Mouse (Mus musculus) kidney, embryonic 16.5 days (tissue): ENCODE results near the gene Exoc3l. TPM values are rescaled to one million over a fixed set of nuclear protein-coding genes. Genes with fewer than 3 reads are reported as not detected.

ENCODE experiments used
- ATAC-seq: fragments of 200-750 bp; cut with Nextera tagmentation; 2 replicates; pipeline ENCODE4 v1.8.0; 2017; ENCODE audit warnings: moderate TSS enrichment; ENCODE audit not compliant: low FRiP score, low TSS enrichment
- H3K27ac ChIP-seq: fragments of 300-500 bp; sonication (generic); 2 replicates; pipeline ENCODE4 v1.5.1; 2014; ENCODE audit warnings: low read length
- H3K27me3 ChIP-seq: fragments of 300-500 bp; sonication (generic); 2 replicates; pipeline ENCODE4 v1.6.1; 2014; ENCODE audit warnings: low read length, control low read depth, mixed read lengths; ENCODE audit not compliant: insufficient read depth
- H3K36me3 ChIP-seq: fragments of 300-500 bp; sonication (generic); 2 replicates; pipeline ENCODE4 v1.6.1; 2014; ENCODE audit warnings: low read length, control low read depth, mixed read lengths; ENCODE audit not compliant: insufficient read depth
- H3K4me1 ChIP-seq: fragments of 300-500 bp; sonication (generic); 2 replicates; pipeline ENCODE4 v1.6.1; 2014; ENCODE audit warnings: low read length, control low read depth, mixed read lengths; ENCODE audit not compliant: insufficient read depth
- H3K4me2 ChIP-seq: fragments of 300-500 bp; sonication (generic); replicated peaks from 2 replicates; pipeline ENCODE4 v1.6.1; 2014; ENCODE audit warnings: low read depth, low read length
- H3K4me3 ChIP-seq: fragments of 300-500 bp; sonication (generic); 2 replicates; pipeline ENCODE4 v1.5.1; 2014; ENCODE audit warnings: mild to moderate bottlenecking, low read length
- H3K9ac ChIP-seq: fragments of 300-500 bp; sonication (generic); replicated peaks from 2 replicates; pipeline ENCODE4 v1.6.1; 2014; ENCODE audit warnings: low read length
- H3K9me3 ChIP-seq: fragments of 300-500 bp; sonication (generic); 2 replicates; pipeline ENCODE4 v1.6.1; 2016; ENCODE audit warnings: low read length, control low read depth
- WGBS: fragments of 180-500 bp; shearing (Covaris S2); extraction: QIAGEN DNeasy Blood & Tissue Kit; methylation state at CpG from one replicate; pipeline ENCODE4 v1.1.7; 2014; 5-methylcytosine and 5-hydroxymethylcytosine counted together
- microRNA counts: library from miRNA; unstranded; fragments of <30 nt; microRNA quantifications from one replicate; lab custom pipeline; 2016
- microRNA-seq: library from miRNA; unstranded; fragments of <30 nt; microRNA quantifications from one replicate; pipeline ENCODE4, GENCODE M21; 2016
- polyA plus RNA-seq: library from polyadenylated mRNA; unstranded; fragments of >200 nt; fragmentation: Nextera tagmentation; extraction: Ambion mirVana; gene quantifications from 2 replicates; pipeline ENCODE4 v1.2.1, GENCODE M21; 2015

Gene Exoc3l
- polyA plus RNA-seq, 1 experiment from 2014 or later: 32.1 TPM

DNA sequence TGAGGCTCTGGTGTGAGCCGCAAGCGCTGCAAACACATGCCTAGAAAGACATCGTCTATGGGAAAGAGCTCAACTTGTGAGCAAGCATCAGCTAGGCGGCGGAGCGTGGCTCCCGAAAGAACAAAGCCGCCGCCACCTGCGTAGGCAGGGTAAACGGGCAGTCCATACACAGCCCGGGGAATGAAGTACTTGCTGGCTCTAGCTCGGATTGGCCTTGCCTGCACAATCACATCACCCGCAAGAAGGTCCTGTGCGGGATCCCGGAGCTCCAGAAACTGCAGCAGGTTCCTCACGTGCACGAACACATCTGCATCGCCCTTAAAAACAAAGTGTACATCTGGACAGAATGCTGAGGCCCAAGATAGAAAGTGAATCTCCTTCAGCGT, 42.1 kb downstream of the Exoc3l start:
- ATAC-seq: peak; percentile 40; the same call in 1 of the 2 replicates
- Histone ChIP-seq H3K9ac (peak overlapping the region; percentile 47), H3K36me3 (peaks cover 34% of the 10 kb centered on the region), H3K9me3 (no peaks in the 10 kb centered on the region), H3K4me2 (peak overlapping the region; percentile 97), H3K27ac (no peak overlapping the region), H3K27me3 (peaks cover 24% of the 10 kb centered on the region), H3K4me3 (peak overlapping the region; percentile 64), H3K4me1 (peaks cover 15% of the 10 kb centered on the region)
- WGBS: 35% methylated on average over 20 of the region's 20 CpGs

DNA sequence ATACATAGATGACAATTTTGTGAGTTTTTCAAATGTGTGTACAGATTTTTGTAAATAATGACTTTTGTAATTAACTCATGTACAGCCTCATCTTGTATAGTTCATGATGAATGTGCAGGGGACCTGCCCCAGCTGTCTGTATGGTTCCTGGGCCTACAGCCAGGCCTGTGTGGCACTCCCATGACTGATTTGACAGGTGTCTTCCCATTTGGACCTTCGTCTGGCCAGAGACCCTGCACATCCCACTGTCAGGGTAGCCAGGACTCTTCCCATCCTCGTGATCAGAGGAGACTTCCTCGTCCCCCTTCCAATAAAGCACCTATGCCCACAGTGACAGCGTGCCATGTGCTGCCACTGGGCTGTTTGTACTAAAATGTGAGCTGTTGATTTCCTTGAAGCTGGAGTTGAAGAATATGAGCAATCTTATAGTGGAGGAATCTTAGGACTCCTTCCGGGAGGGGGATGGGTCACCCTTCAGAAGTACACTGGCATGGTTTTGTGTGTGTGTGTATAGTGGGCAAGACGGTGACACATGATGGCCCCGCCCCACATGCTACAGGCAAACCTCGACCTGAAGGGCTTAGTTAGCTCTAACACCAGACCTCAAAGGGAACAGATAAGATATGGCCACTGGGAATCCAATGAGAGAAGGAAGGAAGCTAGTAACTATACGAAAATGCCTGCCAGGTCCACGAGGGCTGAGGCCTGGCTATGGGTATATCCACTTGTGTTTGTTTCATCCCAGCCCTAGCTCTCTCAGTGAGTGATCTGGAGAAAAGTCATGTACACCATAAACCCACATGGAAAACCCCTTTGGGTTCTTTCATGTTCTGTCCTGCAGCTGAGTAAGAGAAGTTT, 43.0 kb downstream of the Exoc3l start:
- Histone ChIP-seq H3K27me3 (peaks cover 15% of the 10 kb centered on the region), H3K4me3 (no peak overlapping the region), H3K9me3 (no peaks in the 10 kb centered on the region), H3K4me1 (peaks cover 11% of the 10 kb centered on the region), H3K27ac (no peak overlapping the region), H3K9ac (no peak overlapping the region), H3K4me2 (no peak overlapping the region), H3K36me3 (peaks cover 41% of the 10 kb centered on the region)
- no peak for ATAC-seq
- WGBS: 86% methylated on average over 10 of the region's 10 CpGs

- H3K4me3 ChIP-seq: no peak overlapping the region
- ATAC-seq: no peak
- WGBS: 92% methylated on average over 6 of the region's 6 CpGs
These were observed 43.9 kb downstream of the Exoc3l start for GRCm38 (mm10) chr8:105251954-105252353.

GRCm38 (mm10) chr8:105241016-105241415, 54.9 kb downstream of the Exoc3l start:
- H3K36me3 ChIP-seq: peaks cover 30% of the 10 kb centered on the region
- H3K9me3 ChIP-seq: no peaks in the 10 kb centered on the region
- 97% methylated on average over 7 of the region's 7 CpGs for WGBS
- no peak overlapping the region for H3K4me2 ChIP-seq
- H3K27me3 ChIP-seq: no peaks in the 10 kb centered on the region
- no peak for ATAC-seq
- H3K4me1 ChIP-seq: no peaks in the 10 kb centered on the region
- H3K27ac ChIP-seq: no peak overlapping the region
- H3K9ac ChIP-seq: no peak overlapping the region
- H3K4me3 ChIP-seq: no peak overlapping the region

More at GRCm38 (mm10) chr8:105251954-105252353, 43.9 kb downstream of the Exoc3l start:
- Histone ChIP-seq H3K27me3 (peaks cover 9% of the 10 kb centered on the region; the same call in 1 of the 2 replicates), H3K9ac (no peak overlapping the region), H3K36me3 (peaks cover 41% of the 10 kb centered on the region), H3K27ac (no peak overlapping the region), H3K9me3 (no peaks in the 10 kb centered on the region), H3K4me1 (peaks cover 11% of the 10 kb centered on the region), H3K4me2 (no peak overlapping the region)

MicroRNAs encoded within 50 kb of the gene (microRNA counts, 519-probe panel; counts per million panel counts)
- microRNA mmu-miR-328 (lab: Ali Mortazavi, UCI): 2,454 counts per million, percentile 60 among the panel's probes with 10 or more counts

Small RNA genes within 50 kb of the gene (microRNA-seq; reads per million reads assigned to microRNA genes)
- gene Gm27320 (not detected), gene Mir328 (195 reads per million, percentile 64 among the genes with 10 or more reads in this experiment)

Other genes with a start within 250 kb of the Exoc3l start
- 0.09 TPM in 1 of 2 replicates, not detected in the other for gene Ces3a, start 247.5 kb downstream of the Exoc3l start, polyA plus RNA-seq
- not detected in 2 replicates for gene Ces3b, start 212.3 kb downstream of the Exoc3l start, polyA plus RNA-seq
- gene Ces4a, start 164.3 kb downstream of the Exoc3l start, polyA plus RNA-seq: not detected in 2 replicates
- 59.9 and 63.5 TPM in 2 replicates for gene Cbfb, start 125.4 kb downstream of the Exoc3l start, polyA plus RNA-seq
- gene D230025D16Rik, start 71.0 kb downstream of the Exoc3l start, polyA plus RNA-seq: 26.9 and 27.6 TPM in 2 replicates
- 10.2 and 11.9 TPM in 2 replicates for gene B3gnt9, start 40.9 kb downstream of the Exoc3l start, polyA plus RNA-seq
- 23.4 and 26.3 TPM in 2 replicates for gene Tradd, start 31.5 kb downstream of the Exoc3l start, polyA plus RNA-seq
- gene Fbxl8, start 31.5 kb downstream of the Exoc3l start, polyA plus RNA-seq: 3.0 and 3.1 TPM in 2 replicates
- 0.14 and 0.16 TPM in 2 replicates for gene Hsf4, start 26.3 kb downstream of the Exoc3l start, polyA plus RNA-seq
- 1.2 and 1.4 TPM in 2 replicates for gene Nol3, start 20.0 kb downstream of the Exoc3l start, polyA plus RNA-seq
- gene 4931428F04Rik, start 6.2 kb downstream of the Exoc3l start, polyA plus RNA-seq: 10.5 and 13.4 TPM in 2 replicates
- gene E2f4, start 1.6 kb upstream of the Exoc3l start, polyA plus RNA-seq: 90.1 and 108 TPM in 2 replicates
- 13.3 and 13.9 TPM in 2 replicates for gene Elmo3, start 9.5 kb upstream of the Exoc3l start, polyA plus RNA-seq
- gene Lrrc29, start 30.2 kb upstream of the Exoc3l start, polyA plus RNA-seq: 2.2 and 2.4 TPM in 2 replicates
- 120 and 136 TPM in 2 replicates for gene Tmem208, start 30.3 kb upstream of the Exoc3l start, polyA plus RNA-seq
- 3.7 and 4.6 TPM in 2 replicates for gene Fhod1, start 51.9 kb upstream of the Exoc3l start, polyA plus RNA-seq
- gene Slc9a5, start 52.7 kb upstream of the Exoc3l start, polyA plus RNA-seq: 2.5 and 3.1 TPM in 2 replicates
- gene Plekhg4, start 77.2 kb upstream of the Exoc3l start, polyA plus RNA-seq: 0.32 and 0.37 TPM in 2 replicates
- not detected in 2 replicates for gene Kctd19, start 117.4 kb upstream of the Exoc3l start, polyA plus RNA-seq
- 0.17 and 0.41 TPM in 2 replicates for gene Lrrc36, start 117.5 kb upstream of the Exoc3l start, polyA plus RNA-seq
- gene Tppp3, start 175.4 kb upstream of the Exoc3l start, polyA plus RNA-seq: 22.2 and 24.8 TPM in 2 replicates
- 49.6 and 51.1 TPM in 2 replicates for gene Zdhhc1, start 200.8 kb upstream of the Exoc3l start, polyA plus RNA-seq
- 39.3 and 39.9 TPM in 2 replicates for gene Hsd11b2, start 222.7 kb upstream of the Exoc3l start, polyA plus RNA-seq